Mouse (Mus musculus) midbrain, embryonic 15.5 days (tissue): Measurements from ENCODE around the gene Pigv. TPM values are rescaled to one million over a fixed set of nuclear protein-coding genes. Genes with fewer than 3 reads are reported as not detected.
A peak's percentile ranks its signal among the peaks of the same experiment; 100 is the strongest.

Experiments
- ATAC-seq: fragments of 200-750 bp; cut with Nextera tagmentation; replicated peaks from 2 replicates; pipeline ENCODE4 v1.8.0; 2017; ENCODE audit warnings: moderate TSS enrichment
- H3K27ac ChIP-seq: fragments of 300-500 bp; sonication (generic); 2 replicates; pipeline ENCODE4 v1.5.1; 2015; ENCODE audit warnings: mild to moderate bottlenecking, inconsistent platforms
- H3K27me3 ChIP-seq: fragments of 300-500 bp; sonication (generic); replicated peaks from 2 replicates; pipeline ENCODE4 v1.6.1; 2015; ENCODE audit warnings: inconsistent platforms
- H3K36me3 ChIP-seq: fragments of 300-500 bp; sonication (generic); replicated peaks from 2 replicates; pipeline ENCODE4 v1.6.1; 2015; ENCODE audit warnings: inconsistent platforms
- H3K4me1 ChIP-seq: fragments of 300-500 bp; sonication (generic); 2 replicates; pipeline ENCODE4 v1.6.1; 2015; ENCODE audit warnings: inconsistent platforms
- H3K4me2 ChIP-seq: fragments of 300-500 bp; sonication (generic); 2 replicates; pipeline ENCODE4 v1.6.1; 2015; ENCODE audit warnings: inconsistent platforms, mild to moderate bottlenecking, moderate library complexity
- H3K4me3 ChIP-seq: fragments of 300-500 bp; sonication (generic); 2 replicates; pipeline ENCODE4 v1.5.1; 2015; ENCODE audit warnings: mild to moderate bottlenecking, inconsistent platforms
- H3K9ac ChIP-seq: fragments of 300-500 bp; sonication (generic); 2 replicates; pipeline ENCODE4 v1.6.1; 2015; ENCODE audit warnings: mild to moderate bottlenecking, inconsistent platforms
- H3K9me3 ChIP-seq: fragments of 300-500 bp; sonication (generic); 2 replicates; pipeline ENCODE4 v1.6.1; 2016; ENCODE audit warnings: inconsistent platforms
- WGBS: fragments of 180-500 bp; shearing (Covaris S2); methylation state at CpG from one replicate; pipeline ENCODE4 v1.1.7; 2015; ENCODE audit warnings: mixed read lengths; 5-methylcytosine and 5-hydroxymethylcytosine counted together
- polyA plus RNA-seq: library from polyadenylated mRNA; unstranded; fragments of >200 nt; fragmentation: Nextera tagmentation; extraction: Ambion mirVana; gene quantifications from 2 replicates; pipeline ENCODE4 v1.2.1, GENCODE M21; 2015

The Pigv gene
- polyA plus RNA-seq, 1 experiment from 2014 or later = 16.0 TPM

- WGBS = 2% methylated on average over 13 of the region's 13 CpGs
- peak overlapping the region; percentile 93 for H3K9ac ChIP-seq
- H3K9me3 ChIP-seq = no peaks in the 10 kb centered on the region
- peaks cover 37% of the 10 kb centered on the region for H3K4me1 ChIP-seq
- no peaks in the 10 kb centered on the region for H3K36me3 ChIP-seq
- H3K27ac ChIP-seq = peak overlapping the region; percentile 97
- H3K27me3 ChIP-seq = no peaks in the 10 kb centered on the region
- ATAC-seq = no peak
- peak overlapping the region; percentile 62 for H3K4me2 ChIP-seq
- H3K4me3 ChIP-seq = peak overlapping the region; percentile 66
These were observed 1.1 kb downstream of the Pigv start for GRCm38 (mm10) chr4:133671184-133671880.

GRCm38 (mm10) chr4:133669652-133670210 is 2.7 kb downstream of the Pigv start:
- Histone ChIP-seq H3K4me2 (no peak overlapping the region), H3K4me1 (peaks cover 37% of the 10 kb centered on the region), H3K36me3 (no peaks in the 10 kb centered on the region), H3K9ac (no peak overlapping the region), H3K27ac (no peak overlapping the region), H3K9me3 (no peaks in the 10 kb centered on the region), H3K27me3 (no peaks in the 10 kb centered on the region), H3K4me3 (no peak overlapping the region)
- no peak for ATAC-seq
- 68% methylated on average over 6 of the region's 6 CpGs for WGBS

GRCm38 (mm10) chr4:133668537-133668936 is 3.9 kb downstream of the Pigv start:
- H3K27me3 ChIP-seq = no peaks in the 10 kb centered on the region
- H3K36me3 ChIP-seq = no peaks in the 10 kb centered on the region
- no peak for ATAC-seq
- H3K4me2 ChIP-seq = no peak overlapping the region
- no peak overlapping the region for H3K9ac ChIP-seq
- peaks cover 29% of the 10 kb centered on the region for H3K4me1 ChIP-seq
- no peaks in the 10 kb centered on the region for H3K9me3 ChIP-seq
- no peak overlapping the region for H3K4me3 ChIP-seq
- 69% methylated on average over 3 of the region's 3 CpGs for WGBS
- no peak overlapping the region for H3K27ac ChIP-seq

- Histone ChIP-seq H3K4me3 (no peak overlapping the region), H3K4me1 (peaks cover 17% of the 10 kb centered on the region), H3K9me3 (no peaks in the 10 kb centered on the region), H3K36me3 (0 out of 2 replicates have a peak, but pooled peaks cover 6% of the 10 kb centered on the region), H3K27ac (no peak overlapping the region), H3K4me2 (no peak overlapping the region), H3K27me3 (no peaks in the 10 kb centered on the region), H3K9ac (no peak overlapping the region)
- no peak for ATAC-seq
- 85% methylated on average over 6 of the region's 6 CpGs for WGBS
These were observed 6.2 kb downstream of the Pigv start for GRCm38 (mm10) chr4:133666199-133666598.

GRCm38 (mm10) chr4:133665118-133665517 is 7.3 kb downstream of the Pigv start:
- H3K36me3 ChIP-seq = 0 out of 2 replicates have a peak, but pooled peaks cover 6% of the 10 kb centered on the region
- no peak overlapping the region for H3K9ac ChIP-seq
- H3K4me2 ChIP-seq = no peak overlapping the region
- H3K4me3 ChIP-seq = no peak overlapping the region
- H3K9me3 ChIP-seq = no peaks in the 10 kb centered on the region
- ATAC-seq = 0 out of 2 replicates have a peak, but pooled peaks have one; percentile 31
- H3K27me3 ChIP-seq = no peaks in the 10 kb centered on the region
- 37% methylated on average over 11 of the region's 11 CpGs for WGBS
- H3K27ac ChIP-seq = no peak overlapping the region
- peaks cover 8% of the 10 kb centered on the region for H3K4me1 ChIP-seq

GRCm38 (mm10) chr4:133662945-133663344 is 9.5 kb downstream of the Pigv start:
- Histone ChIP-seq H3K36me3 (0 out of 2 replicates have a peak, but pooled peaks cover 6% of the 10 kb centered on the region), H3K4me2 (no peak overlapping the region), H3K27ac (no peak overlapping the region), H3K9me3 (no peaks in the 10 kb centered on the region), H3K9ac (no peak overlapping the region), H3K27me3 (no peaks in the 10 kb centered on the region), H3K4me1 (peaks cover 10% of the 10 kb centered on the region), H3K4me3 (no peak overlapping the region)
- 81% methylated on average over 8 of the region's 8 CpGs for WGBS
- ATAC-seq = no peak

GRCm38 (mm10) chr4:133662421-133662820 is 10.0 kb downstream of the Pigv start:
- Histone ChIP-seq H3K27me3 (no peaks in the 10 kb centered on the region), H3K4me1 (peaks cover 10% of the 10 kb centered on the region), H3K9me3 (no peaks in the 10 kb centered on the region), H3K9ac (no peak overlapping the region), H3K27ac (no peak overlapping the region), H3K4me3 (no peak overlapping the region), H3K36me3 (0 out of 2 replicates have a peak, but pooled peaks cover 6% of the 10 kb centered on the region), H3K4me2 (no peak overlapping the region)
- 93% methylated on average over 8 of the region's 8 CpGs for whole genome bisulfite sequencing
- no peak for ATAC-seq

GRCm38 (mm10) chr4:133660193-133661155 is 12.0 kb downstream of the Pigv start:
- H3K36me3 ChIP-seq = 0 out of 2 replicates have a peak, but pooled peaks cover 6% of the 10 kb centered on the region
- no peaks in the 10 kb centered on the region for H3K27me3 ChIP-seq
- 0 out of 2 replicates have a peak overlapping the region, but pooled peaks have one; percentile 10 for H3K4me3 ChIP-seq
- peak; percentile 83 for ATAC-seq
- no peaks in the 10 kb centered on the region for H3K9me3 ChIP-seq
- WGBS = 17% methylated on average over 10 of the region's 10 CpGs
- no peak overlapping the region for H3K9ac ChIP-seq
- H3K4me2 ChIP-seq = peak overlapping the region; percentile 28
- H3K4me1 ChIP-seq = peaks cover 10% of the 10 kb centered on the region
- peak overlapping the region; percentile 72 for H3K27ac ChIP-seq

- Histone ChIP-seq H3K9me3 (no peaks in the 10 kb centered on the region), H3K27me3 (no peaks in the 10 kb centered on the region), H3K4me1 (peaks cover 10% of the 10 kb centered on the region), H3K27ac (peak overlapping the region; percentile 72), H3K4me3 (0 out of 2 replicates have a peak overlapping the region, but pooled peaks have one; percentile 10), H3K4me2 (peak overlapping the region; percentile 28), H3K36me3 (0 out of 2 replicates have a peak, but pooled peaks cover 6% of the 10 kb centered on the region), H3K9ac (no peak overlapping the region)
- 15% methylated on average over 15 of the region's 15 CpGs for WGBS
- 0 out of 2 replicates have a peak, but pooled peaks have one; percentile 2 for ATAC-seq
These were observed 12.8 kb downstream of the Pigv start for GRCm38 (mm10) chr4:133659497-133660192.

- Histone ChIP-seq H3K4me1 (peaks cover 10% of the 10 kb centered on the region), H3K4me2 (no peak overlapping the region), H3K9ac (no peak overlapping the region), H3K27ac (no peak overlapping the region), H3K4me3 (no peak overlapping the region), H3K36me3 (0 out of 2 replicates have a peak, but pooled peaks cover 6% of the 10 kb centered on the region), H3K27me3 (no peaks in the 10 kb centered on the region), H3K9me3 (no peaks in the 10 kb centered on the region)
- no peak for ATAC-seq
- 42% methylated on average over 2 of the region's 2 CpGs for WGBS
These were observed 13.7 kb downstream of the Pigv start for GRCm38 (mm10) chr4:133658729-133659128.

GRCm38 (mm10) chr4:133657829-133658458 is 14.5 kb downstream of the Pigv start:
- no peak for ATAC-seq
- Histone ChIP-seq H3K36me3 (0 out of 2 replicates have a peak, but pooled peaks cover 6% of the 10 kb centered on the region), H3K4me2 (no peak overlapping the region), H3K4me3 (no peak overlapping the region), H3K27me3 (no peaks in the 10 kb centered on the region), H3K4me1 (peaks cover 10% of the 10 kb centered on the region), H3K27ac (no peak overlapping the region), H3K9me3 (no peaks in the 10 kb centered on the region), H3K9ac (no peak overlapping the region)
- 45% methylated on average over 5 of the region's 5 CpGs for WGBS
